Mouse (Mus musculus) neutrophil, adult 5-6 weeks (primary cell): Measurements from ENCODE around the gene Ccdc8. TPM values are rescaled to one million over a fixed set of nuclear protein-coding genes. Genes with fewer than 3 reads are reported as not detected.

Experiments used
- ATAC-seq: fragments of 151-379, 151-347 bp; 2 replicates; pipeline ENCODE4 v1.8.0; 2017; ENCODE audit warnings: mild to moderate bottlenecking, moderate TSS enrichment; ENCODE audit not compliant: insufficient number of reproducible peaks, poor library complexity, low FRiP score, severe bottlenecking; ENCODE audit errors: extremely low read depth
- total RNA-seq: library from RNA; stranded (forward); fragments of 200-1000 nt; gene quantifications from 2 replicates; pipeline ENCODE4 v1.2.3, GENCODE M21; 2017

The Ccdc8 gene
- total RNA-seq, 1 experiment from 2014 or later: not detected

DNA sequence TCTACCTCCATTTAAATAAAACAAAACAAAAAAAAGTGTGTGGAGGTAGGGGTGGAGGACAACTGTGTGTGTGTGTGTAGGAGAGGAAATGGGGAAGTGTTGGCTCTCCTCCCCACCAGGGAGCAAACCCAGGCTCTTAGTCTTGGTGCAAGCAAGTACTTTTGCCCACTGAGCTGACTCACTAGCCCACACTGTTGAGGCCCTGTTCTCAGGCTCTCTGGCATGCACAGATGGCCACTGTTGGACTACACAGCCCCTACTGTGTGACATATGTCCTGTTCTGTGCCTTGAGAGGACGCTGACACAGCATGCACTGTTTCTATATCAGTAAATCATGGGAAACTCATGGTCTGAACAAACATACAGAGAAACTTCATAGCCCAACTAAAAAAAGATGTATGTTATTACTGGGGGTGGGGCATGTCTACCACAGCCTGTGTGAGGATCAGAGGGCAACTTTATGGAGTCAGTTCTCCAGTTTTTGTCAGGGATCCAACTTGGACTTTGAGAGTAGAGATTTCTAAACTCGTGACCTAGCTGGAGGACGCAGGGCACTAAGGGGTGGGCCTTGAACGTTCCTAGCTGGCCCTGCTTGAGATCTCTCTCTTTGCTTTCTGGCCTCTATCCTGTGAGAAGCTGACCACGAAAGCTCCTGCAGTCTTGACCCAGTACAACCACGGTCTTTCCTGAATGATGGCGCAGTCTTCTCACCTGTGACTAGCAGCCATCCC, 10.9 kb downstream of the Ccdc8 start:
- ATAC-seq: no peak

DNA sequence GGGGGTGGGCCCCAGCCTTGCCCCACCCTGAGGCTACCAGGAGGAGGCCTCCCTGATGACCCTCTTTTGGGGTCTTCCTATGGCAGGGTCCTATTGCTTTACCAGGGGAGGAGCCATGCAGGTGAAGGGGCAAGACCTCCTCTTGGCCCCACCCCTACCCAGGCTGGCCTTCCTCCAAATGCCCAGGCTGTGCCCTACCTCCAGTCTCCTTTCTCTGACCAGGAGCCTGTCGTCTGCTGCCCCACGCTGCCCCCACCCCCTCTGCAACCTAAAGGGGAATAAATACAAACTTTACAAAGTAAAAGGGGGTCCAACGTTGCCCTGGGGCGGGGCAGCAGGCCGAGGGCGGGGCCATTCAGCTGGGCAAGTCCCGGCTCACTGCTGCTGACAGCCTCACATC, 12.2 kb downstream of the Ccdc8 start:
- ATAC-seq: no peak

- peak; percentile 47; the same call in 1 of the 2 replicates for ATAC-seq
These were observed 14.8 kb downstream of the Ccdc8 start for GRCm38 (mm10) chr7:17007300-17007699.

DNA sequence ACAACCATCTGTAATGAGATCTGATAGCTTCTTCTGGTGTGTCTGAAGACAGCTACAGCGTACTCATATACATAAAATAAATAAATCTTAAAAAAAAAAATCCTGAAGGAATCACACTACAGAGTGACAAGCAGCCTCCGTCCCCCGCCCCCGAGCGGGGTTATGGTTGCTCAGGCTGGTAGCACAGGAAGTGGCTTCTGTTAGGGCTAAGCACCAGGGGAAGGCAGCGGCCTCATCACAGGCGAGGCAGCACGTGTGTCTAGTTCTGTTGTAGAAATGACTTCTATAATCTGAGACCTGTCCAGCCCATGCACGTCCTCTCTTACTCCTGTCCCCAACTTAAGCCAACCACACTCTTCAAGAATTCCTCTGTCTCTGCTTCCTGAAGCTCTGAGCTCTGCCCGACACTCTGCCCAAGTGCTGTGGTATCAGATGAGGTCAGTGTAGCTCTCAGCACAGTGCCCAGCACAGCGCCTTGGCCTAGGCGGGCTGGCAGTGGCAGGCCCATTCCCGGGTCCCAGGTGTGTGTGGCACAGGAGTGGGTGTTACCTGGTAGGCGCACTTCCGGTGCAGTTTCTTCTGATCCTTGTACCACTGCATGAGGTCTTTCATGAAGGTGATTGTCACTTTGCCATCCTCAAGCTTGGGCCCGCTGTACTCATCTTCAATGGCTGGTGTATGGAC, 17.0 kb downstream of the Ccdc8 start:
- ATAC-seq: no peak

DNA sequence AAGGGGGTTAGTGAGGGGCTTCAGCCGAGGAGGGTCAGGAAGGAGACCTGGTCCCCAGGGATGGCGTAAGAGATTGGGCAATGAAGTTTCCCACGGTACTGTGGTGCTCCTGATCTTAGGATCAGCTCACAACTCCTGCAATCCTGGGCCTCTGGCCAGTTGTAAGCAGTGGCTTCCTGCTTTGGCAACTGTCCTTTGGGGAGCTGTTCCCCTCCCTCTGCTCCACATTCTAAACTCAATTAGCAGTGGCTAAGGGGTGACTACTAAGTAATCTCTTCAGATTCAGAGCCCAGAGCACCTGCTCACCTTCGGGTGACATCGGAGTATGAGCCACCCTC, 17.5 kb downstream of the Ccdc8 start:
- no peak for ATAC-seq

GRCm38 (mm10) chr7:17011909-17012590, 19.5 kb downstream of the Ccdc8 start:
- ATAC-seq: no peak

DNA sequence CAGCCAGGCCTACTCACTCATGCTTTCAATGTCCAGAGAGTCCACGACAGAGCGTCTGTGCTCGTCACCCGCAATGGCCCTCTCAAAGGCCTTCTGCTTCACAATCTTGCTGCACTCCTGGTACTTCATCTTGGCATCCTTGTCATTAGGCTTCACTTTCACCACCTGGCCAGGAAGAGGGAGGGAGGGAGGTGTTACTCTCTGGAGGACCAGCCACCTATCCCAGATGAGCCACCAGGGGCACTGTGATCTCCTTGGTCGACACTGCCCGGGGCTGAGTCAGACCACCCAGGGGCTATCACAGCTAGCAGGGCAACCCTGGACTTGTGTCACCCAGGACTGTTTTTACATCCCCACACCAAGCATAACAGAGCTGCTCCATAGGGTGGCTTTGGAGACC, 22.9 kb downstream of the Ccdc8 start:
- no peak for ATAC-seq

- ATAC-seq: no peak
These were observed 24.5 kb downstream of the Ccdc8 start for GRCm38 (mm10) chr7:17017036-17017435.

DNA sequence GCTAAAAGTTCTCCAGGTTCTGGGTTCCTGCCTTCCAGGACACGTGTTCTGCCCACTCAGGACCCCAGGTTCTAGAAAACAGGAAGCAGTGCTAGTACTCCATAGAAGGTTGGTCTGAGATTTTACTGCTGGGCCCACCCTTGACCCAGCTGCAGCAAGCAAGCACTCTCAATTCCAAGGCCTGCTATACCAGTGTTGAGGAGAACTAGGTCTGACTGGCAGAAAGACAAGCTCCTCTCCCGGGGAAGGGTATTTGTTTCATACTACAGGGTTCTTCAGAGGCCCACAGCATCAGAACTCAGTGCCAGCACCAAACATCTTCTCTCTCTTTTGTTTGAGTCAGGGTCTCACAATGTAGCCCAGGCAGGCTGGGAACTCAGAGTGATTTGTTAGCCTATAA, 25.4 kb downstream of the Ccdc8 start:
- no peak for ATAC-seq

DNA sequence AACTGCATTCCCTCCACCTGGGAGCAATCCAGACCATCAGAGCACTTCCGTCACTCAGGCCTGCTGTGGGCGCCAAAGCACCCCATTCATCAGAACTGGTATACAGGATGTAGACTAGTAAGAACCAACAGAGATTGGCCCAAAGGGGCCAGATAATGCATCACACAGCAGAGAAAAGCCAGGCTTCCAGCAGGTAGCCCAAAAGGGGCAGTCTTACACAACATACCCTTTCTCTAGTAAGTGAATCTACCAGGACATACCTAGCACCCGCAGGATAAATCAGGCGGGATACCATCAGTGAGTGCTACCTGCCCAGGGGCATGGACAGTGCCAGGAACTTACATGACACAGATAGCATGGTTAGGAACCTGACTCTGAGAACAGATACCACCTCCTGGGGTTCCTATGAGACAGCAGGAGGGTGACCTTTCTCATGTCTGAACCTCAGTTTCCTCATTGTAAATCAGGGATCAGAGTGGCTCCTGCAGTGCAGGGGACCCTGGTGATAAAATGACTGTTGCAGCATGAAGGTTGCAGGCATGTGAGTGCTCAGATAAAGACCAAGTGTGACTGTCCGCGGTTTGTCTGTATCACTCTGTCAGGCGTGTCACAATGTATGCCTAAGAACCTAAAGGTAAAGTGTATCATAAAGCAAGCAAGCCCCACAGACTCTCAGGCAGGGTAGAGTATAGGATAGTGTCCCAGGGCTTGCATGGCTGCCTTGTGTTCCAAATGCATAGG, 27.1 kb downstream of the Ccdc8 start:
- ATAC-seq: no peak

GRCm38 (mm10) chr7:17022176-17022575, 29.7 kb downstream of the Ccdc8 start:
- no peak for ATAC-seq

DNA sequence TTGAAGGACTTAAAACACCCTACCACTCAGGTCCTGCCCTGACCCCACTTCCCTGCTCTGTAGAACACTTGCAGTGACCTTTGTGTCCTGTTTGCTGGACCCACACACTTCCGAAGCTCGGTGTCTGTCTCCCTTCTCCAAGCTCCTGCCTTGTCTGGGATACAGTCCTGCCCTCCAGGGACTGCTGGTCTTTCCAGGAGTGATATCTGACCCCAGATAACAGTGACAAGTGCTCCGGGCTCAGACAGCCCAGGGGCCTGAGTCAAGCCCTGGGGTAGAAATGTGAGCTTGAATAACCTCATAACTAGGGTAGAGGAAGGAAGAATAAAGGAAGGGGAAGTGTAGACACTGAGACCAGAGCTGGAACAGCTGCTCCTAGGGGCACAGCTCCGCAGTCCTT, 31.2 kb downstream of the Ccdc8 start:
- ATAC-seq: no peak

DNA sequence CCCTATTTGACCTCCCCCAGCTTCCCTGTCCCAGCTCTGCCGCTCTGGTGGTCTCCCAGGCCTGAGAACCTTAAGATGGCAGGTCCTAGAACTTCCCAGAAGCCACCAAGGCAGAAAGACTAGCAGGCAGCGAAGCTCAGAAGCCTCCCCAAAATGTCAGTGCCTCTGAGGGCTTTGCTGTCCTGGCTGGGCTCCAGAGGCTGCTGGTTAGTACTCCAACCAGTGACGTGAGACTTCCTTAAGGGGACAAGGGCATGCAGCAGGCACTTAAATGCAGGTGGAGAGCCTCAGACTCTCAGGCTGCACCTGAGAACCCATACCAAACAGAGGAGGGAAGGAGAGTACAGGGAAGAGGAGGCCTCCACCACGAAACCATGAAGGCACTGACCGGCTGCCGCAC, 31.6 kb downstream of the Ccdc8 start:
- no peak for ATAC-seq

DNA sequence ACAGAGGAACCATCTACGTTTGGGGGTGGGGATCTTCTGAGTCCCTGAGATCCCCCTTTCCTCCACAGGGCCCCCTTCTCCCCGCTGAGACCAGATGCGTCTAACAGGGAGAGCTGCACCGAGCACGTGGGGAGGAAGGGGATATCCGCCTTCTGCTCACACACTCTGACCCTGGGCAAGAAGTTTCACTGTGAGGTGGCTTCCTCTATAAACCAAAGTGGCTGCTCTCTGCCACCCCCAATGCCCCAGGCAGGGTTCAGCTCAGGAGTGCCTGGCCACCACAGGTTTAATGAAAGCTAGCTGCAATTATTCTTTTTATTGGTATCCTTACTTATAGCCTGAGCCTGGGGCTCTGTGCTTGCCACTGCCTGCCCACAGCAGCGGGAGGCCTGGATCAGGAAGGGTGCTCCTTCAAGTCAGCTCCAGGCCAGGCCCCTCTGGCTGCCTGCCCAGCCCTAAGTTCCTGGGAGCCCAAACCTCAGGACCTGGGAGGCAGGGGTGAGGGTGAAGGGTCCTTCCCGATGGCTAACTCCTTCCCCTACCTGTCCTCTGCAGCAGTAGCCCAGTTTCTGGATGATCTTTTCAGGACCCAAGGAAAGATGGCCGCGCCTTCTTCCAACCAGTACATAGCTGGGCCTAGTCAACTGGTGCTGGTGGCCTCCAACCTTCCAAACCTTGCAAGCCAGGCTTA, 32.5 kb downstream of the Ccdc8 start:
- peak; percentile 40; the same call in 1 of the 2 replicates for ATAC-seq

DNA sequence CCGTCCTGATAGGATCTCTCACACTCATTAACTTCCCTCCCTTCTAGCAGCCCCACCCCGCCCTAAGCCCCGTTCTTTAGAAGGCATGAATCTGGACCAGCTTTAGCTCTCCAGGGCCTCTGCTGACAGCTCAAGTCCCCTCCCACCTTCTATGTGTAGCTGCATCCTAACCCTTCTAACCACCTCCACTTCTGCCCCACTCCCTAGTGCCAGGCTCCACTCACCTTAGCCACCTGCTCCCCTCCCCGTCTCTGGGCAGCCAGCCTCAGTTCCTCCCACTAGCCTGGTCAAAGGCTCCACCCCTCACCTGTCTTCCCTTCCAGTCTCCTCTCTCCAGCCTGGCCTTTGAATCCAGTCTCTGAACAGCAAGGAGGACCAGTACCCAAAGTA, 33.0 kb downstream of the Ccdc8 start:
- ATAC-seq: no peak

DNA sequence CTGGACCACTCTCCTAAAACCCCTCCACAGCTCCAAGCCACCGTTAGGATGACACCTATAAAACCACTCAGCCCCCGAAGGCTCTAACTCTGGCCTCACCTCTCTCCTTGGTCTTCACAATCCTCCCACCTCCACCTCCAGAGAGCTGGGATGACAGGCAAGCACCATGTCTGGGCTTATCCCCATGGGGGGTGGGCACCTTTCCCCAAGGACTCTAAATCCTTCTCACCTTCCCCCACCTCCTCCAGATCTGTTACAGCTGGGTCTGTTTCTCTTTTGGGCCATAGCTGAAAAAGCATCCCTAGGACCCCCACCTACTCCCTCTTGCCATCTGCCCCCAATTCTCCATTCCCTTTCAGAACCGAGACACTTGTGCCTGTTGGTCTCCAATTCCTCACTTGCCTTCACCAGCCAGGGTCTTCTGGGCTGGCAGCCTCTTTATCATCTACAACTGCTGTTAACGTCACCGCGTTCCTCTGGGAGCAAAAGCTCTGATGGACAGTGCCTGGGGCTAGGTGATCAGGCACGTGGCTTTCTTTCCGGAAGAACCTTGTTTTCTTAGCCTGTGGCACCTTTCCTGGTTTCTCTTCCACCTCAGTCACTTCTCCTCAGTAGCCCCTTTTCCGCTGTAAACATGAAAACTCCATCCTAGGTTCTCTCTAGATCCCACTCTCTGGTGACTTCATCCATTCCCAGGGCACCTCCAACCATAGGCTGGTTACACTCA, 33.6 kb downstream of the Ccdc8 start:
- no peak for ATAC-seq

DNA sequence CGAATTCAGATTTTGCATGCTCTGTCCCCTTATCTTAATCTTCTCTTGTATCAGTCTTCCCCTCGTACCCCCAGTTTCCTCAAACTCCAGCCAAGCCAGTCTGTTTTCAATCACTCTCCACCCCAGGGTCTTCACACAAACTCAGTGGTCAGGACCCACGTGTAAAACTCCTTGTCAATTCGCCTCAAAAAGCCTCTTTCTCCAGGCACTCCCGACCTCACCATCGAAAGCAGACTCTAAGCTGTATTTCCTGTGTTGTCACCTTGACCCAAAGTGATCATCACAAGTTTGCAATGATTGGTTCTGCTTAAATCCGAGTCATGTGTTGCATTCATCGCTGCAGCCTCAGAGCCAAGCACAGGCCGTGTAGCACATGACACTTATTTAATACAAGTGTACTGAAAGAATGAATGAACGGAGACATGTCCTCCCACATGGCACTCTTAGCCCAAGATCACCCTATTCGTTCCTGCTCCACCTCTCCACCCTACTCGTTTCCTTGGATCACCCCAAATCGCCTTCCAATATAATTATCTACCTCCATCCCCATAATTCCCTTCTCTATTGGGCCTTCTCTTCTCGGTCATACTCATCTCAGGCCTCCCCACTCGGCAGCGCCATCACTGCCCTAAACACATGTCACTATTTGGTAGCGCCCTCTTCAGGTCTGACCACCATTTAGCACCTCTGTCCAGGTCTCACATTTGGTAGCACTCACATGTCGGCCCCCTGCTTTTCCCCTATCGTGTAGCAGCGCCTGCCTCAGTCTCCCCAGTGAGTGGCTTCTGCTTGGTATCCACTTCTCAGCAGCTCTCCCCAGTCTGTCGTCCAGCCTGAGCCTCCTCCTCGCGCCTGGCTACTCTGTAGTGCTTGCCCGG, 34.4 kb downstream of the Ccdc8 start:
- peak; percentile 36; the same call in 1 of the 2 replicates for ATAC-seq
